Mouse (Mus musculus): Measurements from ENCODE around the gene Olfr1322.

Gene Olfr1322

GRCm38 (mm10) chrX:49891383-49891782 is at the start of gene Olfr1322:
Gene Olfr1322 (minus strand): TSS chrX:49891483.
- no peak for DNase-seq (ENCODE audit: low read depth, low spot score)

GRCm38 (mm10) chrX:49877651-49878349 is 13.5 kb downstream of the Olfr1322 start:
- DNase-seq (ENCODE audit: low read depth, low spot score) = no peak

Measured in brain, embryonic 18.5 days (tissue).